Mouse (Mus musculus) ES-E14 (cell line): ENCODE results near the gene Try5. TPM values are rescaled to one million over a fixed set of nuclear protein-coding genes. Genes with fewer than 3 reads are reported as not detected.

Experiments used
- DNase-seq: peaks from one replicate; pipeline ENCODE4 v3.0.0-alpha.2; 2013; ENCODE audit warnings: low read depth, low spot score
- H3K27ac ChIP-seq: 2 replicates; pipeline ENCODE4 v1.5.1; 2012; ENCODE audit warnings: low read depth, mild to moderate bottlenecking, low read length, moderate library complexity, mixed read lengths; ENCODE audit not compliant: poor library complexity, insufficient read depth, severe bottlenecking
- H3K36me3 ChIP-seq: 2 replicates; pipeline ENCODE4 v1.6.1; 2012; ENCODE audit warnings: mild to moderate bottlenecking, low read length, moderate library complexity, mixed read lengths; ENCODE audit not compliant: control insufficient read depth, poor library complexity, insufficient read depth, severe bottlenecking
- H3K4me1 ChIP-seq, 2 experiments: fragments of 150-350 bp in 1 of 2; sonication (generic) in 1 of 2; 2 replicates each; pipeline ENCODE4 v1.6.1; 2012; ENCODE audit warnings: low read length in 2 of 2, mild to moderate bottlenecking in 1 of 2, mixed read lengths in 1 of 2; ENCODE audit not compliant: control insufficient read depth in 2 of 2, insufficient read depth in 2 of 2, poor library complexity in 1 of 2
- H3K4me3 ChIP-seq, 2 experiments: fragments of 150-350 bp in 1 of 2; sonication (generic) in 1 of 2; 2 replicates each; pipeline ENCODE4 v1.5.1; 2012; ENCODE audit warnings: low read length in 2 of 2, low read depth in 1 of 2, mild to moderate bottlenecking in 1 of 2, mixed read lengths in 1 of 2; ENCODE audit not compliant: insufficient read depth in 1 of 2, poor library complexity in 1 of 2, severe bottlenecking in 1 of 2
- H3K9ac ChIP-seq: 2 replicates; pipeline ENCODE4 v1.6.1; 2012; ENCODE audit warnings: low read depth, mild to moderate bottlenecking, low read length, mixed read lengths; ENCODE audit not compliant: poor library complexity, insufficient read depth, severe bottlenecking
- H3K9me3 ChIP-seq: fragments of 150-350 bp; sonication (generic); 2 replicates; pipeline ENCODE4 v1.6.1; 2012; ENCODE audit warnings: low read depth, mild to moderate bottlenecking, low read length; ENCODE audit not compliant: control insufficient read depth, insufficient read depth
- CHD2 ChIP-seq: IDR thresholded peaks from 2 replicates; pipeline ENCODE4 v1.6.1; 2014; ENCODE audit warnings: mild to moderate bottlenecking, low read depth, low read length, inconsistent platforms
- HCFC1 ChIP-seq: IDR thresholded peaks from 2 replicates; pipeline ENCODE4 v1.6.1; 2012; ENCODE audit warnings: low read length, inconsistent platforms, borderline replicate concordance; ENCODE audit not compliant: insufficient read depth
- MAFK ChIP-seq: IDR thresholded peaks from 2 replicates; pipeline ENCODE4 v1.6.1; 2014; ENCODE audit warnings: mild to moderate bottlenecking, low read depth, low read length, inconsistent platforms; ENCODE audit not compliant: insufficient read depth
- ZC3H11A ChIP-seq: IDR thresholded peaks from 2 replicates; pipeline ENCODE4 v1.6.1; 2012; ENCODE audit warnings: low read depth, mild to moderate bottlenecking, inconsistent platforms, low read length, borderline replicate concordance
- ZNF384 ChIP-seq: IDR thresholded peaks from 2 replicates; pipeline ENCODE4 v1.6.1; 2012; ENCODE audit warnings: low read depth, low read length, inconsistent platforms
- in situ Hi-C, 2 experiments: fragments of 600-800 bp; cut with MboI; formaldehyde crosslinking; loops; one replicate each; pipeline ENCODE4 v1.15.1; 2025; ENCODE audit warnings: low sequenced_read_pairs in 2 of 2, inconsistent platforms in 1 of 2; ENCODE audit not compliant: unreplicated experiment in 2 of 2
- total RNA-seq: library from RNA; depleted of rRNA; stranded (reverse); fragments of 300-350 nt; gene quantifications from 2 replicates; pipeline ENCODE4 v1.2.3, GENCODE M21; 2012; rRNA removed

Try5 gene
- total RNA-seq, 1 experiment: not detected

GRCm38 (mm10) chr6:41262796-41263195 lies 53.8 kb downstream of the Try5 start:
- H3K27ac ChIP-seq: no peak overlapping the region
- TF ChIP-seq MAFK: no peak
- TF ChIP-seq ZC3H11A: no peak
- no peak for TF ChIP-seq CHD2
- TF ChIP-seq ZNF384: no peak
- no peak for TF ChIP-seq HCFC1
- H3K9ac ChIP-seq: no peak overlapping the region
- no peak for DNase-seq
- H3K9me3 ChIP-seq: no peaks in the 10 kb centered on the region
- in situ Hi-C loops: no loop called here
- H3K4me1 ChIP-seq: no peaks in the 10 kb centered on the region
- no peak overlapping the region for H3K4me3 ChIP-seq
- no peaks in the 10 kb centered on the region for H3K36me3 ChIP-seq

Other genes with a start within 250 kb of the Try5 start
- not detected in 2 replicates for gene Try4, start 14.6 kb downstream of the Try5 start, total RNA-seq
- not detected in 2 replicates for gene Try10, start 37.3 kb upstream of the Try5 start, total RNA-seq
- gene Prss3, start 60.8 kb upstream of the Try5 start, total RNA-seq: not detected in 2 replicates
- gene Gm5771, start 75.5 kb upstream of the Try5 start, total RNA-seq: not detected in 2 replicates
- gene Gm10334, start 129.3 kb upstream of the Try5 start, total RNA-seq: 0.26 TPM in 1 of 2 replicates, not detected in the other
- not detected in 2 replicates for gene Prss1, start 142.1 kb upstream of the Try5 start, total RNA-seq
- not detected in 2 replicates for gene Prss2, start 204.9 kb upstream of the Try5 start, total RNA-seq